Mouse (Mus musculus) embryonic fibroblast, embryonic 13.5 days (primary cell): Measurements from ENCODE around the gene Cand2. TPM values are rescaled to one million over a fixed set of nuclear protein-coding genes. Genes with fewer than 3 reads are reported as not detected.
"Not testable (repeated sequence)": the region's sequence is repeated elsewhere in the genome, so short reads cannot be mapped to it uniquely, and the experiment has no call there.

Experiments used
- H3K27ac ChIP-seq: 2 replicates; pipeline ENCODE4 v1.5.1; 2012; ENCODE audit warnings: low read length, control low read depth, inconsistent platforms; ENCODE audit not compliant: insufficient read depth
- H3K4me1 ChIP-seq: 2 replicates; pipeline ENCODE4 v1.6.1; 2011; ENCODE audit warnings: low read length; ENCODE audit not compliant: control insufficient read depth, insufficient read depth
- H3K4me3 ChIP-seq: 2 replicates; pipeline ENCODE4 v1.5.1; 2011; ENCODE audit warnings: mild to moderate bottlenecking, control low read depth, low read length; ENCODE audit not compliant: insufficient read depth
- CTCF ChIP-seq: IDR thresholded peaks from 2 replicates; pipeline ENCODE4 v1.5.1; 2011; ENCODE audit warnings: mild to moderate bottlenecking, control low read depth, low read length, moderate library complexity, borderline replicate concordance; ENCODE audit not compliant: insufficient read depth
- POLR2A ChIP-seq: IDR thresholded peaks from 2 replicates; pipeline ENCODE4 v1.6.1; 2011; ENCODE audit warnings: low read depth, mild to moderate bottlenecking, control low read depth, low read length, moderate library complexity
- polyA plus RNA-seq: library from polyadenylated mRNA; stranded (reverse); fragments of >200 nt; gene quantifications from 2 replicates; pipeline ENCODE4 v1.2.4, GENCODE M21; 2011; ENCODE audit warnings: low read depth; ENCODE audit not compliant: missing spikeins, insufficient read length

The Cand2 gene
- polyA plus RNA-seq, 1 experiment: 12.0 TPM

DNA sequence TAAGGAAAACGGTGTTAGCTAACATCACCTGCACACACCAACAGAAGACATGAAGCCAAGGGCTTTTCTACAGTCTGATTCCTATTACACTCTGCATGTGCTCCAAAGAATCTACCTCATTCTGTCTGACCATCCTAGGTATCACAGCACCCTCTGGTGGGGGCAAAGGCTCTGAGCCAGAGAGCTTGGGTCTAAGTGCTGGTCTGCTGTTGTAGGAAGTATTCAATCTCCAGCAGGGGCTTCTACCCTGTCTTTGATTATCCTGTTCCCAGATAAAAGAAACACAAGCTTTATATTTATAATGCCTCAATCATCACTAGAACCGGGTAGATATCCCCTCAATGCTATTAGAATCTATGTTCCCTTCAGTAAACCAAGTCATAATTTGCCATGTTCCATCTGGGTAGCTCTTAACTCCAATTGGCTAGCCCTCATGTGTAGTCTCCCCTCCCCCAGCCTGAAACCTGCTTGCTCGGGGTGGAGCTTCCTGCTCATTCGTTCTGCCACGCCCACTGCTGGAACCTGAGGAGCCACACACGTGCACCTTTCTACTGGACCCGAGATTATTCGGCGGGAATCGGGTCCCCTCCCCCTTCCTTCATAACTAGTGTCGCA, 49.6 kb downstream of the Cand2 start:
- H3K4me1 ChIP-seq, H3K4me3 ChIP-seq, H3K27ac ChIP-seq: not testable (repeated sequence)
- peak; percentile 40; the same call in 1 of the 2 replicates for TF ChIP-seq CTCF

DNA sequence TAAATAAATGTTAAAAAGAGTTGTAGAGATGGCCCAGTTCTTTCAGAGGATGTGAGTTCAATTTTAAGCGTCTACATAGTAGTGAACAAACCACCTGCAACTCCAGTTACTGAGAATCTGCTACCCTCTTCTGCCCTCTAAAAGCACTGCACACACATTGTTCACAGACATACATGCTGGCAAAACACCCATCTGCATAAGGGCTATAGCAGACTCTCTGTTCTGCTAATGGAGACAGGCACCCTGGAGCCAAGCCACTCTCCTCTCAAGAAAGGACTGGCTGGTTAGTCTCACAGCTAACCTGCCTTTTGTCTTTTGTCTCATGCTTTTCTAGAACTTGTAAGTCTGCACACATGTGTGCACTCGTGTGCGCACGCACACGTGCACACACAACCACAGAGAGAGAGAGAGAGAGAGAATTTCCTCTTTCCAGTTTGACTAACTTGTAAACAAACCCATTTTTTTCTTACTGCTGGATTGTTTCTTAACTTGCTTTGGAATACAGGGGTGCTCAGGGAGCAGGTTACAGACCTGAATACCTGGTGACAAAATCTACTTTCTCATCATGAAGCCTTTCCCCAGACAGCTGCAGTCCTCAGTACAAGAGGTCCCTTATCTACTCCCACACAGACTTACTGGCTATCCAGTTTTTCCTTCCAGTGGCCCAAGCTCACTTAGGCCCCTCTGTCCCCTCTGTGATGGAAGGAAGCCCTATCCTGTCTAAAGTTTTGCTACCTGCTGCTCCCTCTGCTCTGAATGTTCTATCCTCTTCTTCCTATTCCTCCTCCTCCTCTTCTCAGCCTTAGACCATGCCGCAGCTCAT, 56.7 kb downstream of the Cand2 start:
- Histone ChIP-seq H3K4me3 (no peak overlapping the region), H3K4me1 (no peaks in the 10 kb centered on the region), H3K27ac (no peak overlapping the region)
- TF ChIP-seq POLR2A (no peak), CTCF (no peak)

DNA sequence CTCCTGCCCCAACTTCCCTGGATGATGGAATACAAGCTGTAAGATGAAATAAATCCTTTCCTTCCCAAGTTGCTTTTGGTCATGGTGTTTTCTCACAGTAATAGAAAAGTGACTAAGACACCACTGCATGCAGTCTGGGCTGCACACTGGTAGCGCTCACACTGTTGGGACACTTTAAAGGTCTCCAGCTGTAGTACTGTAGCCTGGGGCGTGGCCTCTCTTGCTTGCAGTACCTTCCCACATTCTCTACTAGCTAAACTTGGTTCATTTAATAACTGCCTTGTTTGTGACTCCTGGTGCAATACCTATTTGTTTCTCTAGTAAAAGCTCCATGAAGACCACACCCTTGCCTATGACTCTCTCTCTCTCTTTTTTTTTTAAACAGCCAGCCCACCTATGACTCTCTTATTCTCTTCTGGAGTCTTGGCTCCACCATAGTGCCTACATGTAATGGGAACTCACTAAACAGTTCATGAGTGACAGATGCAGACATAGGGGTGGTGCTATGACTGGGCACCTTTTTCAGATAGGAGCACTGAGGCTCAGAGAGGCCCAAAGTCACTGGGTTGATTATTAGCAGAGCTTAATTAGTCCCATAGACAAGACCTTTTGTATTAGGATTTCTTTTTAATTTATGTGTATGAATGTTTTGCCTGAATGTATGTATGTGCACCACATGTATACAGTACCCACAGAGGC, 58.0 kb downstream of the Cand2 start:
- no peak for TF ChIP-seq CTCF
- no peak for TF ChIP-seq POLR2A
- Histone ChIP-seq H3K4me3 (no peak overlapping the region), H3K4me1 (no peaks in the 10 kb centered on the region), H3K27ac (no peak overlapping the region)

DNA sequence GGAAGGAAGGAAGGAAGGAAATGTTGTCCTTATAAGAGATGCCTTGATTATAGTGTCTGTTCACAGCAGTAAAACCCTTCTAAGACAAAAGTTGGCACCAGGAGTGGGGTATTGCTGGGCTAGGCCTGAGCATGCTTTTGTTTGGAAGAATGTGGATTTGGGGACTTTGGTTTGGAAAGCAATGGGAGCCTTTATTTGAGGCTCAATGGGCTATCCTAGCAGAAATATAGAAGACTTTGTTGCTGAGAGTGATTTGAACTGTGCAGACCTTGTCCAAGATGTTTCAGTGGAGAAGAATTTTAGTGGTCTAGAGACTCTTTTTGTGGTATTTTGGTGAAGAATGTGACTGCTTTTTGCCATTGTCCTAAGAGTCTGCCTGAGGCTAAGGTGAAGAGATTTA, 59.5 kb downstream of the Cand2 start:
- H3K27ac ChIP-seq: no peak overlapping the region
- no peak overlapping the region for H3K4me3 ChIP-seq
- H3K4me1 ChIP-seq: no peaks in the 10 kb centered on the region
- no peak for TF ChIP-seq CTCF
- TF ChIP-seq POLR2A: no peak

DNA sequence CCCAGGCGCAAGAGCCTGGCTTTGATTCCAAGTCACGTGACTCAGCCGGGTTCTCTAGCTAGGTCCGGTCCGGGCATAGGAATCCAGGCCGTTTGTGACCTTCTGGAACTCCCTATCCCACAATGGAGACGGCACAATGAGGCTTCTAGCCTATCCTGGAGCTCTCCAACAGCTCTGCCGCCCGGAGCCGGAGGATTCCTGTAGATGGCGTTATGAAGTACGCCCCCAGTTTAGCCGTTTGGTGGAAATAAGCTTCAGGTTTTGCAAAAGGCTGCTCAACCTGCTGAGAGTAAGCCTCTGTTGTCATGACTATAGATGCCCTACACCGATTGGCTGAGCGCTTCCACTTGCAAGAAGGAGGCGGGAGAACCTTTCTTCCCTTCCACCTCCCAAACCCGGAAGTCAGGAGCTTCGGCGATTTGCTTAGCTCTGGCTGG, 63.8 kb downstream of the Cand2 start, which contains the start of gene Efcab12:
Gene Efcab12, minus strand, starts transcription at position 252 of the 437 bp plus-strand sequence.
- Histone ChIP-seq H3K27ac (no peak within 1 kb of the TSS), H3K4me3 (peak within 1 kb of the TSS; percentile 3; the same call in 1 of the 2 replicates), H3K4me1 (no peaks in the 10 kb centered on the region)
- TF ChIP-seq POLR2A (0 out of 2 replicates have a peak, but pooled peaks have one; percentile 27), CTCF (no peak)

DNA sequence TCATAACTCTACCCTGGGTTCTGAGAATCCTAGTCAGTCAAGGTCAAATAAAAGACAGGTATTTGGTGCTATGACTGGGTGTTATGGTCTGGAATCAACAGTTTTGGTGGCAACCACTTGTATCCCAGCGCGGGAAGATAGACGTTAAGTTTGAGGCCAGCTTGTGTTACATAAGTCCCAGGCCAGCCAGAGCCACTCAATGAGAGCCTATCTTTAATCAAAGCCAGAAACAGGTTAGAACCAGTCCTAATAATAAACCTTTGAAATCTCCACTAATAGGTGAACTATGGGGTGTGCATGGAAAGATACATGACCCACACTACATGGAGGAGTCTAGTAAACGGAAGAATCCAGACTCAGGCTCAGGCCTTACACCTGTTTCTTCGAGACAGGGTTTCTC, 64.4 kb downstream of the Cand2 start:
- Histone ChIP-seq H3K27ac (no peak overlapping the region), H3K4me1 (no peaks in the 10 kb centered on the region), H3K4me3 (no peak overlapping the region)
- TF ChIP-seq CTCF: no peak
- TF ChIP-seq POLR2A: no peak

DNA sequence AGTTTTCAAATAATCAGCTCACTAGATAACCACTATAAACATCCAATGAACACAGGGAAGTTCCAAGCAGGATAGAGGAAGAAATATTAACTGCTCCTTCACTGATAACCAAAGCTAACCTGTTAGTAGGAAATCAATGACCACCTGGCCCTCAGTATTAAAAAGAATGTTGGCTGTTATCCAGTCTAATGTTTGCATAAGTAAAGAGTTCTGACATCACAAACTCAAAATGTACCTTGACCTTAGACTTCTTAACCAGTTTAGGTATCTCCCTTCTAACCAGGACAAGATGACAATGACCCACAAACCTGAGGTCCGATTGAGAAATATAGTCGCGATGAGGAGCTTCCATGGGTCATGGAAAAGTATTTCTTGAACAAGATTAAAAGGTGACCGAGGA, 70.7 kb downstream of the Cand2 start:
- Histone ChIP-seq H3K4me1 (no peaks in the 10 kb centered on the region), H3K4me3 (no peak overlapping the region), H3K27ac (no peak overlapping the region)
- no peak for TF ChIP-seq CTCF
- no peak for TF ChIP-seq POLR2A

DNA sequence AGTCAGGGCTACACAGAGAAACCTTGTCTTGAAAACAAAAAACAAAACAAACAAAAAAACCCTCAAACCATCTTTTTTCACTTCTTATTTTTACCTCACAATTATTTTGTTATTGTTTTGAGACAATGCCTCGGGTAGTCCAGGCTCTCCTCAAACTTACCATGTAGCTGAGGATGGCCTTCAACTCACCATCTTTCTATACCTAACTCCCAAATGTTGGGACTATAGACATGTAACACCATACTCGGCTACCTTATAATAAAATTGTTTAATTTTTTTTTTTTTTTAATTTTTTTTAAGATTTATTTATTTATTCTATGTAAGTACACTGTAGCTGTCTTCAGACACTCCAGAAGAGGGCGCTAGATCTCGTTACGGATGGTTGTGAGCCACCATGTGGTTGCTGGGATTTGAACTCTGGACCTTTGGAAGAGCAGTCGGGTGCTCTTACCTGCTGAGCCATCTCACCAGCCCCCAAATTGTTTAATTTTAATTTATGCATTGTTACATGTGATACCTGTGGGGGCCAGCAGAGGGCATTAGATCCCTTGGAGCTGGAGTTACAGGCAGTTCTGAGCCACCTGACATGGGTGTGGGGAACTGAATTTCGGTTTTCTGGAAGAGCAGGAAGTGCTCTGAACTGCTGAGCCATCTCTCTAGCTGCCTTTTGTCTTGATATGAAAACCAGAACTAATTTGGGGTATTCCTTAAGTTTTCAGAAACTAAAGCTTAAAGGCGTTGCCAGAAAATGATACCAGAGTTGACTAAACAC, 72.5 kb downstream of the Cand2 start:
- Histone ChIP-seq H3K4me1 (no peaks in the 10 kb centered on the region), H3K27ac (no peak overlapping the region), H3K4me3 (no peak overlapping the region)
- TF ChIP-seq POLR2A (no peak), CTCF (peak; percentile 40; the same call in 1 of the 2 replicates)

DNA sequence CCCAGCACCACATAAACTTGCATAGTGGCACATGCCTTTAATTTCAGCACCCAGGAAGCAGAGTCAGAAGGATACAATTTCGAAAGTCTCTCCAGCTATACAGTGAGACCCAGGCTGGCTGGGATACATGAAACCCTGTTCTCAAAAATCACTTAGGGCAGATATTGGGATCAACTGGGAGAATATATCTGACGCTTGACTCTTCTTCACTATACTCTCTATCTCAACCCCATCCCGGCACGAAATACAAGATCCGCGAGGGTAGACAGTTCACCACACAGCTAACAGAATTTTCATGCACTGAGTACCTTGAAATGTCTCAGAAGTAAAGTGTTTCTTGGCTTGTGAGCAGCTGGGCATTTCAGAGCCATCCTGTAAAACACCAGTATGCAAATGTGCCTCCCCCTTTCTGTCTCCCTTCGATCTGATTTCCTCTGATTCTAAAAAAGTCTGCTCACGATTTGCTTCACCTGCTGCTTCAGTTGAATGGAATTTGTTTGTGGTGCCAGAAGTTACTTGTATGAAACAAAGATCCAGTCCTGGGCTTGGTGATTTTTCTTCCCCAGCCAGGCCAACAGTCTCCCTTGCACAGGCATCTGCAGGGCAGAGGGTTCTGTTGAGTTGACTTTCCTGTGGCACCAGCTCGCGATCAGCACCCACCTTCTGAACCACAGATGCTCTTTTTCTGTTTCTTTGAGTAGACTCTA, 74.4 kb downstream of the Cand2 start:
- H3K4me1 ChIP-seq: no peaks in the 10 kb centered on the region
- H3K27ac ChIP-seq: no peak overlapping the region
- TF ChIP-seq POLR2A (no peak), CTCF (no peak)
- no peak overlapping the region for H3K4me3 ChIP-seq
